Comparison of ENCODE assay signal across 14 mouse cellular contexts in the genomic region with DNA sequence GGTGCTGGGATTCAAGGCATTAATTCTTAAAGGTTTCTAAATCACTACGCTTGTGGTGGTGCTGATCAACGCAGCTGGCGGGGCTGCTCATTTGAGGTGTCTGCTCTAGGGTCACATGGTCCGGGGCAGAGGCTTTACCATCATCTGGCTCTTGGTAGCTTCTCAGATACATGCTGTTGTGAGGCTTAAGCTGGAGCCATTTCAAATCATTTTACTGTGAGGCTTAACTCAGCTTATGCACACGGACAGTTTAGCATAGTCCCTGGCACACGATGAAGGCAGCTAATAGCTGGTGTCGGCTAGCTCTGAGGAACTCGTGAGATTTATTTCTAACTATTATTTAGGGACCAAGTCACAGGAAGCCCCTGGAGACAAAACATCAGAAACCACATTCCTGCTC.
DNase-seq lines count a peak whose midpoint lies in the region; ATAC-seq and TF ChIP-seq lines count a peak whose summit lies in the region.
"Had no signal": no experiment of that assay in that cellular context is flagged by ENCODE, and none has a peak within 500 bp of the region (broad histone marks: within the 10 kb centered on the region; RNA-seq: fewer than 3 reads in every experiment).

No protein-coding gene starts in this region.

- no peaks in the 10 kb centered on the region for H3K36me3 ChIP-seq in limb, embryonic 13.5 days
- H3K36me3 ChIP-seq in limb, embryonic 10.5 days = 0 out of 2 replicates have a peak, but pooled peaks cover 3% of the 10 kb centered on the region
- H3K36me3 ChIP-seq in hindbrain, embryonic 14.5 days (replicated peaks; ENCODE audit: control insufficient read depth, insufficient read depth) = no peaks in the 10 kb centered on the region
- H3K36me3 ChIP-seq in neural tube, embryonic 13.5 days = 0 out of 2 replicates have a peak, but pooled peaks cover 4% of the 10 kb centered on the region

- H3K4me2 ChIP-seq in limb, embryonic 13.5 days (replicated peaks) = no peak overlapping the region
- no peak overlapping the region for H3K4me2 ChIP-seq in hindbrain, embryonic 14.5 days (replicated peaks)
- H3K4me2 ChIP-seq in neural tube, embryonic 13.5 days = peak overlapping the region; percentile 30

- peak; percentile 34 to 50 for DNase-seq in cerebellum, postnatal 10 days
- no peak for DNase-seq in cerebellum, postnatal 36 days
- DNase-seq in limb, embryonic 10.5 days (ENCODE audit: low spot score) = no peak
- no peak for DNase-seq in hindbrain, embryonic 14.5 days (ENCODE audit: low spot score)
- no peak for DNase-seq in layer of hippocampus, adult 2 months (ENCODE audit: low spot score in 2 of 2)
- no peak for DNase-seq in cerebellum, adult 8-10 months
- DNase-seq: adrenal gland, postnatal 10 days; cerebellum, adult 9-11 months; kidney, adult 9 months; liver; lung, adult 2 months had no signal

- no peak for TF ChIP-seq CTCF in layer of hippocampus, adult 2 months (conservative IDR thresholded peaks at IDR 0.05)

- H3K27me3 ChIP-seq in limb, embryonic 13.5 days = no peaks in the 10 kb centered on the region
- H3K27me3 ChIP-seq in limb, embryonic 10.5 days (ENCODE audit: low read depth, poor library complexity, severe bottlenecking) = no peaks in the 10 kb centered on the region
- H3K27me3 ChIP-seq in hindbrain, embryonic 14.5 days (ENCODE audit: control insufficient read depth, insufficient read depth, low read length) = no peaks in the 10 kb centered on the region
- H3K27me3 ChIP-seq in neural tube, embryonic 13.5 days = no peaks in the 10 kb centered on the region

- ATAC-seq in limb, embryonic 13.5 days (ENCODE audit: low FRiP score, low read depth) = peak; percentile 48
- no peak for ATAC-seq in hindbrain, embryonic 14.5 days (ENCODE audit: low FRiP score)
- peak; percentile 20; the same call in 1 of the 2 replicates for ATAC-seq in neural tube, embryonic 13.5 days (ENCODE audit: low read depth)

- no peak overlapping the region; the same call in 1 of the 2 replicates for H3K27ac ChIP-seq in limb, embryonic 13.5 days
- no peak overlapping the region for H3K27ac ChIP-seq in limb, embryonic 10.5 days
- H3K27ac ChIP-seq in hindbrain, embryonic 14.5 days = peak overlapping the region; percentile 69
- H3K27ac ChIP-seq in neural tube, embryonic 13.5 days (replicated peaks) = peak overlapping the region; percentile 89
- H3K27ac ChIP-seq in layer of hippocampus, adult 2 months = no peak overlapping the region

- H3K4me3 ChIP-seq in limb, embryonic 13.5 days = no peak overlapping the region
- H3K4me3 ChIP-seq in limb, embryonic 10.5 days = no peak overlapping the region
- no peak overlapping the region for H3K4me3 ChIP-seq in hindbrain, embryonic 14.5 days (replicated peaks; ENCODE audit: low read length)
- H3K4me3 ChIP-seq in neural tube, embryonic 13.5 days = no peak overlapping the region
- H3K4me3 ChIP-seq in layer of hippocampus, adult 2 months = no peak overlapping the region
- H3K4me3 ChIP-seq: erythroblast, embryonic 14.5 days had no signal

- H3K4me1 ChIP-seq in limb, embryonic 13.5 days = peaks cover 22% of the 10 kb centered on the region
- H3K4me1 ChIP-seq in limb, embryonic 10.5 days = peaks cover 13% of the 10 kb centered on the region
- H3K4me1 ChIP-seq in hindbrain, embryonic 14.5 days (replicated peaks; ENCODE audit: control insufficient read depth, insufficient read depth, low read length) = peaks cover 43% of the 10 kb centered on the region
- peaks cover 82% of the 10 kb centered on the region for H3K4me1 ChIP-seq in neural tube, embryonic 13.5 days (replicated peaks)

- peaks cover 8% of the 10 kb centered on the region for H3K9me3 ChIP-seq in limb, embryonic 13.5 days
- H3K9me3 ChIP-seq in limb, embryonic 10.5 days (replicated peaks) = no peaks in the 10 kb centered on the region
- no peaks in the 10 kb centered on the region for H3K9me3 ChIP-seq in hindbrain, embryonic 14.5 days (ENCODE audit: control insufficient read depth, low read length)
- H3K9me3 ChIP-seq in neural tube, embryonic 13.5 days = no peaks in the 10 kb centered on the region

- H3K9ac ChIP-seq in limb, embryonic 13.5 days = no peak overlapping the region
- no peak overlapping the region for H3K9ac ChIP-seq in hindbrain, embryonic 14.5 days
- H3K9ac ChIP-seq in neural tube, embryonic 13.5 days = peak overlapping the region; percentile 43

- WGBS in limb, embryonic 13.5 days = 42% methylated on average over 8 of the region's 8 CpGs
- WGBS in limb, embryonic 10.5 days = 72% methylated on average over 8 of the region's 8 CpGs
- 42% methylated on average over 8 of the region's 8 CpGs for WGBS in hindbrain, embryonic 14.5 days
- 31% methylated on average over 8 of the region's 8 CpGs for WGBS in neural tube, embryonic 13.5 days

Comparison
In these comparisons a context has a peak if more than half of its experiments do, and no peak if none do; other contexts are left out.
1. DNase-seq: peak in cerebellum, postnatal 10 days (2 of 2); none in cerebellum, postnatal 36 days (0 of 2), limb, embryonic 10.5 days (single experiment), hindbrain, embryonic 14.5 days (single experiment), layer of hippocampus, adult 2 months (0 of 2) and cerebellum, adult 8-10 months (single experiment).
2. H3K27ac ChIP-seq: peak in hindbrain, embryonic 14.5 days (single experiment) and neural tube, embryonic 13.5 days (single experiment); none in limb, embryonic 13.5 days (single experiment), limb, embryonic 10.5 days (single experiment) and layer of hippocampus, adult 2 months (single experiment).